Mouse (Mus musculus) intestine, embryonic 14.5 days (tissue): ENCODE measurements around the gene Reg4. TPM values are rescaled to one million over a fixed set of nuclear protein-coding genes. Genes with fewer than 3 reads are reported as not detected.
A peak's percentile ranks its signal among the peaks of the same experiment; 100 is the strongest.

Source experiments
- ATAC-seq: fragments of 200-750 bp; cut with Nextera tagmentation; replicated peaks from 2 replicates; pipeline ENCODE4 v1.8.0; 2017; ENCODE audit warnings: low read depth, moderate number of reproducible peaks, moderate TSS enrichment, moderate library complexity; ENCODE audit not compliant: low FRiP score, low TSS enrichment
- DNase-seq: peaks from one replicate; pipeline ENCODE4 v3.0.0-alpha.2; 2018; ENCODE audit warnings: low spot score
- H3K27ac ChIP-seq: fragments of 300-500 bp; sonication (generic); 2 replicates; pipeline ENCODE4 v1.5.1; 2014; ENCODE audit warnings: low read depth, mild to moderate bottlenecking, control low read depth
- H3K27me3 ChIP-seq: fragments of 300-500 bp; sonication (generic); replicated peaks from 2 replicates; pipeline ENCODE4 v1.6.1; 2014; ENCODE audit warnings: low read length, control low read depth; ENCODE audit not compliant: control insufficient read depth, insufficient read depth
- H3K36me3 ChIP-seq: fragments of 300-500 bp; sonication (generic); 2 replicates; pipeline ENCODE4 v1.6.1; 2014; ENCODE audit warnings: low read length, control low read depth; ENCODE audit not compliant: control insufficient read depth, insufficient read depth
- H3K4me1 ChIP-seq: fragments of 300-500 bp; sonication (generic); replicated peaks from 2 replicates; pipeline ENCODE4 v1.6.1; 2014; ENCODE audit warnings: low read length, control low read depth, mixed read lengths; ENCODE audit not compliant: control insufficient read depth, insufficient read depth
- H3K4me2 ChIP-seq: fragments of 300-500 bp; sonication (generic); 2 replicates; pipeline ENCODE4 v1.6.1; 2014; ENCODE audit warnings: low read length
- H3K4me3 ChIP-seq: fragments of 300-500 bp; sonication (generic); 2 replicates; pipeline ENCODE4 v1.5.1; 2014; ENCODE audit warnings: low read depth, low read length, control low read depth, mixed read lengths
- H3K9ac ChIP-seq: fragments of 300-500 bp; sonication (generic); 2 replicates; pipeline ENCODE4 v1.6.1; 2014; ENCODE audit warnings: mild to moderate bottlenecking, low read length
- H3K9me3 ChIP-seq: fragments of 300-500 bp; sonication (generic); 2 replicates; pipeline ENCODE4 v1.6.1; 2016; ENCODE audit warnings: low read length, control low read depth; ENCODE audit not compliant: control insufficient read depth
- WGBS: fragments of 180-500 bp; shearing (Covaris S2); extraction: QIAGEN DNeasy Blood & Tissue Kit; methylation state at CpG from one replicate; pipeline ENCODE4 v1.1.7; 2014; 5-methylcytosine and 5-hydroxymethylcytosine counted together
- polyA plus RNA-seq: library from polyadenylated mRNA; unstranded; fragments of >200 nt; fragmentation: Nextera tagmentation; extraction: Ambion mirVana; gene quantifications from 2 replicates; pipeline ENCODE4 v1.2.1, GENCODE M21; 2014

The Reg4 gene
- polyA plus RNA-seq, 1 experiment from 2014 or later: 4.9 TPM

GRCm38 (mm10) chr3:98259271-98259751, 37.4 kb downstream of the Reg4 start:
- WGBS: 70% methylated on average over 5 of the region's 5 CpGs

DNA sequence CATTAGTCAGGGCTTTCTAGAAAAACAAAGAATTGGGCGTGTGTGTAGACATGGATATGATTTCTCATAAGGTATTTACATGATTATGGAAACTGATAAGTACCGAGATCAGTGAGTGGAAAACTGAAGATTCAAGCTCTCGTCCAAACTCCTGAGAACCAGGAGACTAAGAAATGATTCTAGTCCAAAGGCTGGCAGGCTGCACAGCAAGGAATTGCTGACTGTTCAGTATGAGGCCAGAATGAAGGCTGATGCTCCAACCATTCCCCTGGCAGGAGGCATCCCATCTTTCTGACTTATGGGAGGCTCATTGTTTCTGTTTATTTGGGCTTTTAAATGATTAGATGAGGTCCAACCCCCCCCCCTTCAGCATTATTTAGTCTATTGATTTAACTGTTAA, 38.6 kb downstream of the Reg4 start:
- H3K4me2 ChIP-seq: no peak overlapping the region
- no peak for DNase-seq
- H3K27ac ChIP-seq: no peak overlapping the region
- no peak overlapping the region for H3K9ac ChIP-seq
- no peak for ATAC-seq
- no peak overlapping the region for H3K4me3 ChIP-seq
- no peaks in the 10 kb centered on the region for H3K9me3 ChIP-seq
- H3K27me3 ChIP-seq: no peaks in the 10 kb centered on the region
- WGBS: 78% methylated on average over 3 of the region's 3 CpGs
- no peaks in the 10 kb centered on the region for H3K4me1 ChIP-seq
- no peaks in the 10 kb centered on the region for H3K36me3 ChIP-seq

More at GRCm38 (mm10) chr3:98259271-98259751, 37.4 kb downstream of the Reg4 start:
- Histone ChIP-seq H3K36me3 (no peaks in the 10 kb centered on the region), H3K4me1 (no peaks in the 10 kb centered on the region), H3K4me2 (no peak overlapping the region), H3K9ac (no peak overlapping the region), H3K27me3 (no peaks in the 10 kb centered on the region), H3K27ac (no peak overlapping the region), H3K9me3 (no peaks in the 10 kb centered on the region), H3K4me3 (no peak overlapping the region)
- no peak for ATAC-seq
- no peak for DNase-seq

- no peaks in the 10 kb centered on the region for H3K4me1 ChIP-seq
- no peaks in the 10 kb centered on the region for H3K9me3 ChIP-seq
- H3K4me3 ChIP-seq: no peak overlapping the region
- ATAC-seq (no peak), DNase-seq (no peak)
- H3K27ac ChIP-seq: no peak overlapping the region
- no peak overlapping the region for H3K9ac ChIP-seq
- WGBS: 73% methylated on average over 4 of the region's 4 CpGs
- no peak overlapping the region for H3K4me2 ChIP-seq
- no peaks in the 10 kb centered on the region for H3K27me3 ChIP-seq
- H3K36me3 ChIP-seq: no peaks in the 10 kb centered on the region
Observed at GRCm38 (mm10) chr3:98261415-98261814, 39.5 kb downstream of the Reg4 start.

GRCm38 (mm10) chr3:98262133-98262532, 40.2 kb downstream of the Reg4 start:
- Histone ChIP-seq H3K4me3 (no peak overlapping the region), H3K36me3 (no peaks in the 10 kb centered on the region), H3K9ac (no peak overlapping the region), H3K27ac (no peak overlapping the region), H3K27me3 (no peaks in the 10 kb centered on the region), H3K4me1 (peaks cover 4% of the 10 kb centered on the region), H3K9me3 (no peaks in the 10 kb centered on the region), H3K4me2 (no peak overlapping the region)
- ATAC-seq (no peak), DNase-seq (no peak)
- 88% methylated on average over 2 of the region's 2 CpGs for WGBS

DNA sequence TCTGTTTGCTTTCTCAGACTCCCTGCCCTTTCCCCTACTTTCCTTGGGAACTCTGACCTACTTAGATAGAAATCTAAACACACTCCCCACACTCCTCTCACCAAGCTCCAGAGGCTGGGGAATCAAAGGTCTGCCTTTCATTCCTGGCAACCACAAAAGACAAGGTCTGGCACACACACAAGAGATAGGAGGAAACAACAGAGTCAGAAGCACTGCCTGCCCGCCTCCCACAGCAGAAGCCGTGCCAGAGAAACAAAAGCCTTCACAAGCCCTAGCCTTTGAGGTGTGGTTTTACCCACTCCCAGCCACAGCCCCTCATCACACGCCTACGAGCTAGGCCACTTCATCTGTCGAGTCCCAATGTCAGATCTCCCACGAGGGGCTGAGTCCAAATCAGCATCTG, 45.3 kb downstream of the Reg4 start:
- H3K4me2 ChIP-seq: peak overlapping the region; percentile 8; the same call in 1 of the 2 replicates
- peak overlapping the region; percentile 40; the same call in 1 of the 2 replicates for H3K27ac ChIP-seq
- no peaks in the 10 kb centered on the region for H3K27me3 ChIP-seq
- peaks cover 7% of the 10 kb centered on the region for H3K4me1 ChIP-seq
- WGBS: 17% methylated on average over 6 of the region's 6 CpGs
- ATAC-seq (0 out of 2 replicates have a peak, but pooled peaks have one; percentile 32), DNase-seq (peak; percentile 63)
- no peaks in the 10 kb centered on the region for H3K36me3 ChIP-seq
- no peak overlapping the region for H3K4me3 ChIP-seq
- no peak overlapping the region for H3K9ac ChIP-seq
- no peaks in the 10 kb centered on the region for H3K9me3 ChIP-seq

DNA sequence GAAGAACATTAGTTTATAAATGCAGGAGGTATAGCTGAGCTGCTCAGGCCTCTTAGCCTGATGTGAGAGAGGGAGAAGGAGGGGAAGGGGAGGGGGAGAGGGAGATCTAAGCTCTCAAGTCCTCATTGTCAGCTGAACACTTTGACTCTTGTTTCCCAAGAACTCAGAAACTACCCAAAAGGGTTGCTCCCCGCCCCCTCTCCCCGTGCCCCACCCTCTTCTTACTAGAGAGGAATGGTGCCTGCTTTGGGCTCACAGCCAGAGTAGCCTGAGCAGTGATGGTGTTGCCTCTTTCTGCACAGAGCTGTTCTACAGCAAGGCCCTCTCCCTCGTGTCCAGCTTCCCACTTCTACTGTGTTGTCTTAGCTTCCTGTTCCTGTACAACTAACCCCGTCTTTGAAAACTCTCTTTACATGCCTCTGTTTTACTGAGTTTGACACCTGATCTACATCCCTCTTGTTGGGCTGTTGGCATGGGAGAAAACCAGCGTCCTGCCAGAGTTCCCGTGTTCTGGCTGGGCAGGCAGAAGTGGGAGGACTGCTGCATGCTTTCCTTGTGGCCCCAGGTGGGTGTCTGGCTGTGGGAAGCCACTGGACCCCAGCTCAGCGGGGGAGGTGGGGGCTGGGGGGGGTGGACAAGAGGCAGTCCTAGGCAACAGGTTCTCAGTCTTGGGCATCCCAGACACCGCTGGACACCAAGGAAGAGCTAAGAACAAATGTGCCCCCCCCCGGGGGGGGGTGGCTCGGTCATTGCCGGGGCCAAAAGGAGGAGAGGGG, 51.9 kb downstream of the Reg4 start:
- ATAC-seq (no peak), DNase-seq (no peak)
- Histone ChIP-seq H3K36me3 (no peaks in the 10 kb centered on the region), H3K4me1 (no peaks in the 10 kb centered on the region; the same call in 1 of the 2 replicates), H3K27ac (no peak overlapping the region), H3K9ac (no peak overlapping the region), H3K4me3 (no peak overlapping the region), H3K27me3 (no peaks in the 10 kb centered on the region), H3K4me2 (no peak overlapping the region), H3K9me3 (no peaks in the 10 kb centered on the region)
- WGBS: 61% methylated on average over 11 of the region's 11 CpGs

DNA sequence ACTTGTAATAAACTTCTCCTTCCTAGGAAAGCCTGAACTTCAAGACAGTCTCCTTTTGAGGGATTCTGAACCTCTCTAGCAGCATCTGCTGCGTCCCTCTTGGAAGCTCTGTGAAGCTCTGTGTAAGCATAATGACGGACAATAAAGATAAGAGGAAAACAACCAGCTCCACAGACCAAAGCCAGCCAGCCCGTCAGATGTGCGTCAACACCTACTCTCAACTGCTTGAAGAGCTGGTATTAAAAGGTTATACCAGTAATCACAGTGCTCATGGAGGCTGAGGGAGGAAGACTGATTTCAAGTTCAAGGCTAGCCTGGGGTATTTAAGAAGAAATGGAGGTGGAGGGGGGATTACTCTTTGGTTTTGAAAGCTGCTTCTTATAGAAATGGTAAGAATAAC, 57.7 kb downstream of the Reg4 start:
- H3K9me3 ChIP-seq: no peaks in the 10 kb centered on the region
- DNase-seq: no peak
- peak; percentile 50; the same call in 1 of the 2 replicates for ATAC-seq
- H3K27ac ChIP-seq: peak overlapping the region; percentile 67
- no peak overlapping the region for H3K4me3 ChIP-seq
- peaks cover 9% of the 10 kb centered on the region for H3K4me1 ChIP-seq
- H3K9ac ChIP-seq: no peak overlapping the region
- 35% methylated on average over 4 of the region's 4 CpGs for WGBS
- H3K4me2 ChIP-seq: peak overlapping the region; percentile 37; the same call in 1 of the 2 replicates
- H3K27me3 ChIP-seq: no peaks in the 10 kb centered on the region
- H3K36me3 ChIP-seq: no peaks in the 10 kb centered on the region

DNA sequence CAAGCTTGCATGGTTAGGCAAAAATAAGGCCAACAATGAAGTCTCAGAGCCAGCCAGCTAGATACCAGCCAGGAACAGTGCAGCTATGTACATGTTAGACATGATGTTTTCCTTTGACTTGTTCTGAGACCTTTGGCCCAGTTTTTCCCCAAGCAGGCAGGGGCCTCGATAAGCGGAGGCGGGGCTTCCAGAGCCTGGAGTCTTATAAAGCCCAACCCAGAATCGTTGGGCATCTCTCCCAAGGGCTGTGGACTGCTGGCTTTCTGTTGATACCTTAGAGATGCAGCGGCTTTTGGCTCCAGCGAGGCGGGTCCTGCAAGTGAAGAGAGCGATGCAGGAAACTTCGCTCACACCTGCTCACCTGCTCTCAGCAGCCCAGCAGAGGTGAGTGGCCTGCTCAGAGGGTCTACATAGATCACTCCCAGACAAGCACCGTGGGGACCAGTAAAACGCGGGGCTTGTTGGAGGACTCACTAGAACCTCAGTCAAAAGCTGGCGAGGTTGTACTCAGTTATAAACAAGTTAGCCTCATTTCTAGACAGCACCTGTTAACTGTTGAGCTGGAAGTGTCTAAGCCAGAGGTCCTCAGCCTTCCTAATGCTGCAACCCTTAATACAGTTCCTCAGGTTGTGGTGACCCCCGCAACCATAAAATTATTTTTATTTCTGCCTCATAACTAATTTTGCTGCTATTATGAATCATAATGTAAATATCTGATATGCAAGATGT, 58.4 kb downstream of the Reg4 start, which contains the start of gene Hmgcs2:
Gene Hmgcs2, plus strand, starts transcription at position 232 of the 729 bp plus-strand sequence.
- Histone ChIP-seq H3K4me3 (peak within 1 kb of the TSS; percentile 3; the same call in 1 of the 2 replicates), H3K4me2 (peak within 1 kb of the TSS; percentile 37), H3K27me3 (no peaks in the 10 kb centered on the region), H3K27ac (peak within 1 kb of the TSS; percentile 67), H3K4me1 (peaks cover 9% of the 10 kb centered on the region), H3K36me3 (no peaks in the 10 kb centered on the region), H3K9me3 (no peaks in the 10 kb centered on the region), H3K9ac (0 out of 2 replicates have a peak within 1 kb of the TSS, but pooled peaks have one; percentile 3)
- peak; percentile 66 for ATAC-seq
- 48% methylated on average over 14 of the region's 14 CpGs for WGBS
- peak; percentile 72 for DNase-seq
